Mouse (Mus musculus): ENCODE results near the gene Cavin1.

- no peak for TF ChIP-seq CTCF (IDR thresholded peaks at IDR 0.05)
- no peak for TF ChIP-seq EP300 (IDR thresholded peaks at IDR 0.05)
Measured at GRCm38 (mm10) chr11:101009046-101009887, 38.6 kb upstream of the Cavin1 start, which contains the start of gene Atp6v0a1.
